Mouse (Mus musculus) embryo, embryonic 9.5 days (tissue): ENCODE results near the gene Prss28.

Experiments
- DNase-seq: peaks from one replicate; pipeline ENCODE4 v3.0.0-alpha.2; 2017; ENCODE audit errors: extremely low spot score

Gene Prss28

DNA sequence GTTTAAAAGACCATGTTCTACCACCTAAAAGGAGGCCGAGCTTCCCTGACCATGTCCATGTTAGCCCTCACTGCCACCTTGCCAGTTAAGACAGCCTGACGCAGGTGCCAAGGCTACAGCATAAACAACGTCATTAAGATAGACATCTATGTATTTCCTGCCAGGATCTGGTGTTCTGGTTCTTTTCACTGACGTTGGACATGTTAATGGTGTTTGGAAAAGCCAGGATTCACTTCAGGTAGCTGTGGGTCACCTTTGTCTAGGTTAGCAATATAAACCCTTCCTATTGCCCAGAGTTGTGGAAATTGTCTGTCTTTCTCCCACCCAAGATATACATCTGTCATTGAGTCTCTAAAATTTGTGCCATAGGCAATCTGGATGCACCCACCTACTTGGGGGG, at the start of gene Prss28:
Gene Prss28, plus strand, starts transcription at position 301 of the 400 bp plus-strand sequence.
- DNase-seq: no peak

DNA sequence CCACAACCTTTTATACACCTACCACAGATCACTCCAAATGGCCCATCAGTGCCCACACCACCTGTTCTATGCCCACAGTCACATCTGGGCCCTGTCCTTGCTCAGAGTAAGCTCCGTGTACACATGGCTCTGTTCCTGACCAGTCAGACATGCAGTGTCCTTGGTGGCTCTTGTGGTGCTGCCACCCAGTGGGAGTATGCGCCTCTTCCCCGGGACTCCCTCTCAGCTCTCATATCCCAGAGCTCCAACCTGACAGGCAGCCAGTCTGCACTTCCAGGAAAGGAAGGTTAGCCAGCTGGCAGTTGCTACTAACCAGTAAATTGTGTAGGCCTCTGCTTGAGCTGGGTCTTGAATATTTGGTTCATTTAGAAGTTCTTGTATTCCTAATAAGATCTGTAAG, 44.0 kb upstream of the Prss28 start:
- no peak for DNase-seq

DNA sequence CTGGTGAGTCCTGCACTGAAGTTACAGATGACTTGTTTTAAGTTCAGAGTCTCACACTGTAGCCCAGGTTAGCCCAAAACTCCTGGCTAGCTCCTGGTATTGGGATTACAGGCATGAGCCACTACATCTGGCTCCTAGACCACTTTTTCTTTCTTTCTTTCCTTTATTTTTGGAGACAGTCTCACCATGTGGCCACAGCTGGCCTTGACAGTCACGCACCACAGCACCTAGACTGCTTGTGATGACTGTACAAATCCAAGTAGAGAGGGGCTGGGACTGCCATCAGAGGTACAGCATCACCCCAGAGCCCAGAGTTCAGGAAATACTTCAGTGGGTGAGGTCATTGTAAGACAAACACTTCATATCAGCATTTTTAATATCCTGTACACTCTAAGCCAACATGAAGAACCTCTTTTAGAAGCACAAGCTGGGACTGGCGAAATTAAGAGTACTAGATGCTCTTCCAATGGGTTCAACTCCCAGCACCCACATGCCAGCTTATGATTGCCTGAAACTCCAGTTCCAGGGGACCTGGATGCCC, 37.6 kb upstream of the Prss28 start:
- no peak for DNase-seq

DNA sequence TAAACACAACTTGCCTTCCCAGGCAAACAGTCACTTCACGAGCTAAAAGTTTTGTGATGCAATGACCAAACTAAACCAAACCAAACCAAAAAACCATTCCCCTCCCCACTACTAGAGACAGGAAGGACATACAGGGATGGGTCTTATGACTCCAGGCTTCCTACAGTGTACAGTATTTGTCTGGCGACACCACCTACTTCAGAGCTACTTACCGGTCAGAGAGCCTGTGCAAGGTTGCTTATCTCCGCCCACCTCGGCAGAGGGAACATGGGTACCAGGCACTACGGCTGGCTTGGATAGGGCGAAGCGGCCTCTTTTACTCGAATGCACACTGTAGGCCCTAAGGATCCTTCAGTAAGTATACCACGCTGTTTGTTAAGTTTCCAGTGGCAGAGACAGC, 36.1 kb upstream of the Prss28 start:
- no peak for DNase-seq

GRCm38 (mm10) chr17:25272951-25273705, 35.3 kb upstream of the Prss28 start:
- no peak for DNase-seq

DNA sequence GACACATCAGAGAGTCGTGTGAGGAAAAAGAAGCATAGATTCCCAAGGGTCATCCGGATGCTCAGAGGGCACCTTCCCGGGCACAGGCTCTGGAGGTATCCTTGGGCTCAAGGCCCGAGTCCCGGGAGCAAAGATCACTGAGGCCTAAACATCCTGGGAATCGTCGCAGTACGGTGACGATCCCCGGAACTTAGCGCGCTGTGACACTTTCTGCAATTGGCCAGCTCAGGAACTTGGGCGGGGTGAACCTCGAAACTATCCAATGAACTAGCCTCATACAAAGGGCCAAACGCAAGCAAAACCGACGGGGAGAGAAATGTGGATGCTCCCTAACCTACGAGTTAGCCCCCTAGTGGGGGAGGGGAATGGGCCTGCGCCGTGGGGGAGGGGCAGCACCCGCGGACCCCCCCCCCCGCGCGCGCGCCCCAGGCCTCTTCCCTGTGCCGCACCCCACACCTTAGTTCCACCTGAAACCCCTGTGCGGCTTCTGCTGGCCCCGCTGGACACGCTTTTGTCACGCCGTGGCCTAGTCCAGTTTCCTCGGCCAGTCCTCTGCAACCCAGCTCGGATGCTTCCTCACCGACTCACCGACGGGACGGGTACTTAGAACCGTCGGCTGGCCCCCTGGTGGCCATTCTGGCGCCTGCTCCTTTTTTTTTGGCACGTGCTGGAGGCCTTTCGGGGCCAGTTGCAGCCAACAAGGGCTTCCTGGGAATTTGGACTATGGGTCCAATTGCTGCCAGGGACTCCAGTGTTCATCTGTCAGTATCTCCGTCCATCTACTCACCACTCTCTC, 34.5 kb upstream of the Prss28 start:
- DNase-seq: peak; percentile 99

DNA sequence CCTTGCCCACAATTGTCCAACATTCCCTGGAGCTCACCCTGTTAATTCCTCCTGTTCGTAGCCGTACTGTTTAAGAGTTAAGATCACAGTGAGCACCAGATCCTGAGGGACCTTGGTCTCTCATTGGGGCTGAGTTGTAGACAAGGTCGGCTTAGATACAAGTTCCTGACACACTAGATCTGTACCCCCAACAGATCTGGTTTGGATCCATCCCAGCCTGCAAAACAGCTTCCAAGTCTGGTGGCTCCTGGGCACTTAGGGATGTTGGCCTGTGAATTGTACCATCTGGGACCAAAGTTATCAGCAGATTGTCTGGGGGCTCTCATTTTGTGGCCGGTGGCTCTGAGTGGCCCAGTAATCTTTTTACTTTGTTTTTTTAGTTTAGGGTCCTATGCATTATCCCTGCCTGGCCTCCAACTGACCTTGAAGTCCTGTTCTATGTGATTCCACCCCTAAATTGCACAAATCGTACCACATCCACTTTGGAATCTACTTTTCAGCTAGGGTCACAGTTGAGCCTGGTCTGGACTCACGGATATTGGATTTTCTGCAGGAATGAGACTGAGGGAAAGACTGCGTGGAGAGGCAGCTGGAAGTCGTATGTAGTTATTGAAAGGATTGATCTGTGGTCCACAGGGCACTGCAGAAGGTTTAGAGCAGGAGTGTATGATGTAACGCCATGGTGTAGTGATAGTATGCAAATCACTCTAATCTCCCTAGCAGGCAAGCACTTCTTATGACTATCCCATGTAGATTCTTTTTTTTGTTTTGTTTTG, 33.7 kb upstream of the Prss28 start, which contains the start of gene Ube2i:
Gene Ube2i, minus strand, starts transcription at position 52 of the 776 bp plus-strand sequence.
- no peak for DNase-seq

- DNase-seq: no peak
Measured at GRCm38 (mm10) chr17:25275833-25276232, 32.6 kb upstream of the Prss28 start.

DNA sequence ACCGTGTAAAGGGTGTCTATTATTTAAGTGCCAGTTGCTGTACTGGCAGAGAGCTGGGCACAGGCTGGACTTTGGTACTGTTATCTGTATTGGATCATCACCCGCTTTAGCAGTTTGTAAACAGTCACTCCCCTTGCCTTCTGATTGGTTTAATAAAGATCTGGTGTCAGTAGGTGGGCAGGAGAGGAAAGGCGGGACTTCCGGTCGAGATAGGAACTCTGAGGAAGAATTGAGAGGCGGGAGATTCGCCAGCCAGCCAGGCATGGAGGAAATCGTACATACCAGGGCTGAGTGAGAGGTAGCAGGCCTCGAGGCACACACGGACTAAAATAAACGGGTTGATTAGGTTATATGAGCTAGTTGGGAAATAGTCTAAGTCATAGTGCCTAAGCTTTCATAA, 26.3 kb upstream of the Prss28 start:
- DNase-seq: no peak

- DNase-seq: peak; percentile 63
Measured at GRCm38 (mm10) chr17:25285033-25285432, 23.4 kb upstream of the Prss28 start.

- peak; percentile 42 for DNase-seq
Measured at GRCm38 (mm10) chr17:25288842-25289241, 19.6 kb upstream of the Prss28 start.

- no peak for DNase-seq
Measured at GRCm38 (mm10) chr17:25290411-25290810, 18.0 kb upstream of the Prss28 start.

DNA sequence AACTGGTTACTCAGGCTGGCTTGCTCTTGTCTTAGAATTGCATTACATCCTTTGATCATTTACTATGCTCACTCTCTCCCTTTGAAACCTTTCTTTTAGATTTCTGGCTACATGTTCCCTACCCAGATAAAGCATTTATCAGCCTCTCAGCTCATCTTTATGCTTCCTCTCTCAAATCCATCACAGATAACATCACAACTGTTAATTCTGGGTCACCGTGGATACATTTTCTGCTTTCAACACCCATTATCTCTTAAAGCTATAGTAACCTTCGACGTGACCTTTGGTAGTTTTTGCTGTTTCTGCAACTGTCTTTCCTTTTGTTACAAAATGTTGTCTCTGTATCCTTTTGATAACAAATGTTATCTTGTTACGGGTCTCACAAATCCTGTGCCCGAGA, 15.0 kb upstream of the Prss28 start:
- DNase-seq: no peak

DNA sequence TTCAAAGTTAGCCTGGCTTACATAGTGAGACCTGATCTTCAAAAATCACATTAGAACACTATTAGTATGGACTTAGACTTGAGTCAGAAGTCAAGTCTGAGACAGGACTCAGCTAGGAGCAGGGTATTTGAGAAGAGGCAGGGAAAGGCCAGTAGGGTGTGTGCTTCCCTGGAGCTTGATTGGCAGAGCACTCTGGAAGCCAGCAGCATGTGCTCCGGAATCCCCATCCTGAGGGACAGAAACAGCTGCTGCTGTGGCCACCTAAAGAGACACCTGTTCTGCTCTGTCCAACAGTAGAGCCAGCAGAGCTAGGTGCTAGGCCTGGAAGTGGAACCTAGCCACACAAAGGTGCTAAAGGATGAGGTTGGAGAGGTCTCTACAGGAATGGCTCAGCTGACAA, 14.3 kb upstream of the Prss28 start:
- DNase-seq: no peak

- no peak for DNase-seq
Measured at GRCm38 (mm10) chr17:25298094-25298493, 10.4 kb upstream of the Prss28 start, which contains the start of gene Prss34. Gene Prss34 (plus strand): TSS chr17:25298394.

GRCm38 (mm10) chr17:25318354-25318753, 9.9 kb downstream of the Prss28 start, which contains the start of gene Prss29:
Gene Prss29 (plus strand): TSS chr17:25318654.
- no peak for DNase-seq

DNA sequence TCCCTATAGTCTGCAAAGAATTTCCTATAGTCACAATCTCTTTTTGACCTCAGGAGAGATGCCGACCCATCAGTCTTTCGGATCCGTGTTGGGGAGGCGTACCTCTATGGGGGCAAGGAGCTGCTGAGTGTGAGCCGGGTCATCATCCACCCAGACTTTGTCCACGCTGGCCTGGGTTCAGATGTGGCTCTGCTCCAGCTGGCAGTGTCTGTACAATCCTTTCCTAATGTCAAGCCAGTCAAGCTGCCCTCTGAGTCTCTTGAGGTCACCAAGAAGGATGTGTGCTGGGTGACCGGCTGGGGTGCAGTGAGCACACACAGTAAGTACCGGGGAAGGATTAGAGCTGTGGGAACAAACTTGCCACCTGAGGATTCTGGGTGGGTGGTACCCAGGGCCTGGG, 12.4 kb downstream of the Prss28 start:
- no peak for DNase-seq

DNA sequence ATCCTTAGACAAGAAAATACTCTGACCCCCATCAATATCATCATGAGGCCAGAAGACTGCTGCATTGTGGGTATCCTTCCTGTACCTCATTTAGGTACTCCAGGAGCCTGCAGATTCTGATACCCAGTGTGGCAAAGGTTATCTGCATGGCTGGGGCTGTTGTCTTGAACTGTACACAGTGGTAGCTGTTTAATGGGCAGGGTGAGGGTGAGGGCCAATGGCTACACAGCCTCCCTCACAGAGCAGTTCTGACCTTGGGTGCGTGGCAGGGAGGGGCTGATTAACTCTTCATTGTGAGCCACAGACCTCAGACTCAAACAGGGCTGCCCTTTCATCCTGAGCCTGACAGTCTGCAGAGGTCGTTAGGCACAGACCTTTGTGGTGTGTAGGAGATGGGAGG, 14.5 kb downstream of the Prss28 start:
- no peak for DNase-seq

DNA sequence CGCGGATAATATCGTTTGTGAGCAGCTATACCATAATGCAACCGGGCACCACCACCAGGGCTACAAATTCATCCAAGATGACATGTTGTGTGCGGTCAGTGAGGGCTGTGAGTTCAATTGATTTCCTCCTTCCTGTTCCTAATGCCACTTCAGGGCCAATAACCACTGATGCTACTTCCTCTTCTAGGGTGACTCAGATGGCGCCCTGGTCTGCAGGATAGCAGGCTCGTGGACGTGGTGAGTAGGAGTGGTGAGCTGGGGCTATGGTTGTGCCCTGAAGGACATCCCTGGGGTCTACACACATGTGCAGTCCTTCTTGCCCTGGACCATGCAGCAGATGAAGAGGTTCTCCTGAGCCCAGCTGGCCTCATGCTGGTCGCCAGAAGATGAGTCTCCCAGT, 23.9 kb downstream of the Prss28 start:
- no peak for DNase-seq

DNA sequence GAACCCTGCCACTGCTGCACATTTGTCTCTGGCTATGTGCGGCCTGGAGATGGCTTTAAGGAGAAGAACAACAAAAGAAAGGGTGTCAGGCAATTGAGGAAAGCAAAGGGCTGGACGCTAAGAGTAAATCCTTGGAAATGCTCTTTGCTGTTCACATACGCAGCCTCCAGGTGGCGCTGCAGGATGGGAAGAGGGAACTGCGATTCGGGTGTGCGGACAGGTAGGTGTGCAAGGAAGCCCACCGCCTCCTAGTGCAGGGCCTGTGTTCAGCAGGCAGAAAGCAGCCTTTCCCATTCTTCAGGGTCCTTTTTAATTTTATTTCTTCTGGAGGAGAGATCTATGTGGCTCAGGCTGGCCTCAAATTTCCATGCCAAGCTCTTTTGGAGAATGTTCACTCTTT, 25.5 kb downstream of the Prss28 start:
- DNase-seq: peak; percentile 70

DNA sequence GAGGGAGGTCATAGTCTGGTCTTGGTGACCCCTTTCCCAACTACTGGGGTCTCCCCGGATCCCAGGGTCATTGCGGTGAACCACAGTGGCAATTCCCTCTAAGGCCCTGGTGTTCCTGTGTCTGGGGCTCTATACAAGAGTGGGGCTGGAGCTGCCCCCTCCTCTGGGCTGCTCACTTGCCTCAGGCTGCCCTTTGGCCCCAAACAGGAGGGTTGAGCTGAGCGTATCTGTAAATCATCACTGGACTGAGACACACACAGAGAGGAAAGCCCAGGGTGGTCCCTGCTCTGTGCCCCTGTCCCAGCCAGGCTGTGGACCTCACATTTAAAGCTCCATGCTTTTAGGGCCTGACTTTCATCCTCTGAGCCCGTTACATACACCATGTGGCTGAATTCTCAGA, 29.8 kb downstream of the Prss28 start:
- DNase-seq: no peak

GRCm38 (mm10) chr17:25340003-25340402, 31.6 kb downstream of the Prss28 start:
- DNase-seq: no peak
